Mouse (Mus musculus) kidney, postnatal 25 days (tissue): ENCODE measurements at regions not wholly inside any gene's neighbourhood (a gene's known extent, or its start where the extent isn't known, plus 50 kb on each side); places are given as distances from the start of the nearest gene placed in this dataset.

Source experiments
- DNase-seq, 2 experiments: peaks; one replicate each; pipeline ENCODE4 v3.0.0; 2021; ENCODE audit warnings: mixed read lengths in 2 of 2

DNA sequence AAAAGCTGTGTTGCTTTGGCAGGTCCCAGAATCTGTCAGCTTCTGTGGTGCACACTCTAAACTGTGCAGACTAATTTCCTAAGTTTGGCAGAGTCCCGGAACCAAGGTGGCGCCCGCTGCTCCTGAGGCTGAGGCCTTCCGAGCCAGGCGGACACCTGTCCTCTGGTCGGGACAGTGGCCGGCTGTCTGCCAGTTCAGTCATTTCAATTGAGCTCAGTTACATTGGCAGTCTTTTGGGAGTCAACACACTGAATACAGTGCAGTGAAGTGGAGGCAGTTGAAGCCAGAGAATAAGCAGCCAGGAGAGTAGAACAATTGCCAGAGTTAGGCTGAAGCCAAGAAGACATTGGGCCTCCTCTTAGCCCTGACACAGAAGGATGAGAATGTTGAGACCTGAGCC lies 164.2 kb downstream of the Cdh19 start:
- no peak for DNase-seq

DNA sequence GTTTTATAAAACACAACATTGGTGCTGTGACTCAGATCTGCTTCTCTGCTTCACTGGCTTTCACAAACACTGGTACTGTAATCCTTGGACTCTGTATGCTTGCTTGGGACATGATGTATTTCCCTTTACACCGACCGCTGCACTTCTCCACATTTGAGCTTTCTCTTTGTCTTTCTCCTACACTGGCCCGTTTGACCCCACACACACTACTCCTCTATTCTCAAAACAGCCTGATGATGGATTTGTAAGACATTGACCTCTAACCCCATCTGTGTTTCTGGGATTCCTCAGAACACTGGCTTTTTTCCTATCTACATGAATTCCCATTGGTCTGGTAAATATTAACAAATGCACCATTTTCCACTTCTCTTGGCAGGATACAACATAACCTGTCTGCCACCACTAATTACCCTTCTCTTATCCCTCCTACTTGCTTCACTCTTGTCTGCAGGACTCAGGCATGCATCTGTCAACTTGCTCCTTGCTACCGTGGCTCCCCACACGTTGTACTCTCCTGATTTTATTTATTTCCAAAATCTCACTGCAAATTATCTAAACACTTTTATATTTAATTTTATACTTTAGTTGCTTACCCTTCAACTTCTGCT lies 178.1 kb downstream of the Cdh19 start:
- DNase-seq = peak; percentile 2 to 38

DNA sequence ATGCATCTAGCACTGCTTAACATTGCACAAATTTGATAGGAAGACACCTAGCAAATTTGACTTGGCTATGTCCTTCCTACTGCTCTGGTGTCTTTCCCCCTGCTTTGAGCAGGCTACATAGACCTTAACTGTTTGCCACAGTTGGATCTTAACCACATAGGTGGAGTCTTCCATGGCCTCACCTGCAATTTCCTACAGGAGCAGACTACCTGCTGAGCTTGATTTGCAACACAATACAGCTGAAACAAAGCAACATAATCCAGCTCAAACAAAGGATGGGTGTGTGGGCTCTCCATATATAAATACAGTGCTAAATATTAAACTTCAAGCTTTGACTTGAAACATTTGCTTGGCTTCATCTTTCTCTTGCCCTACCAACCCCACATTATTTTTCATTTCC lies 186.8 kb downstream of the Cdh19 start:
- no peak for DNase-seq

DNA sequence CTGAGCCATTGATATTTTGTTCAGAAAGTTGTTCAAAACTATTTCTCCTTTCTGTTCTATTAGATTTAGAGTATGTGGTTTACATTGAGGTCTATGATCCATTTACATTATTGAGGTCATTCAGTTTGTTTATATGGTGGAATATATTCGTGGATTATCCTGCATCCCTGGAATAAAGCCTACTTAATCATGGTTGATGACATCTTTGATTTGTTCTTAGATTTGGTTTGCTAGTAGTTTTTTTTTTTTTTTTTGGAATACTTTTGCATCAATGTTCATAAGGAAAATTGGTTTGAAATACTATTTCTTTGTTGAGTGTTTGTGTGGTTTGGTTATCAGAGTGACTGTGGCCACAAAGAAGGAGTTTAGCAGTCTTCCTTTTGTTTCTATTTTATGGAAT lies 202.0 kb downstream of the Cdh19 start:
- no peak for DNase-seq

DNA sequence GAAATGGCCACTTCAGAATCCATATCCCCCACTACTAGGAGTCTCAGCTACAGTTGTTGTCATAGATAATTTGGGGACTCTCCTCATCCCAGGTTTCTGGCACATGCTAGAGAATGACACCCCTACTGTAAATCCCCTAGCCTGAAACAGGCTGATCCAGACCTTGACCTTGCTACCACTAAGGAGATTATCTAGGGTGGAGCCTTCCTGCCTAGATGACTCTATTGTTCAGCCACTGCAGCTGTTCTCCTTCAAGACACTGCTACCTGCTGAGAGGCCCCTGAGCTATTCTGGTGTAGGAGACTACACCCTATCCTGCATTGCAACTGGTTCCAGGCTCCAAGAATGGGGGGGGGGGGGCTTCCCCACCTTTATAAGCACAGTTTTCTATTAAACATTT lies 202.5 kb downstream of the Cdh19 start:
- no peak for DNase-seq

DNA sequence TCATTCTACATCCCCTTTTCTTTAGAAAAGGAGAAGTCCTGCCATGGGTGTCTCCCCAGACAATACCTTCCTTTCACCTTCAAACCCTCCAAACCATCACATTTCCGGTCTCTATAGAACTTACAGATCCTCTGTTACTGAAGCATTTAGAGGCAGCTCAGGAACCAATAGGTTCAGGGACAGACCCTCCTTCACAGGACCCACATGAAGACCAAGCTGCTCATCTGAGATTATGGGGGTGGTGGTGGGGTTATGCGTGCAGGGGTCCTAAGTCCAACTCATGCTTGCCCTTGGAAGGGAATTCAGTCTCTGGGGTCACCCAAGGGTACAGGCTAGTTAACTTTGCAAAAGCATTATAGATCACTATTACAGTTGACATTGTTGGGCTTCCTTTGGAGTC lies 203.3 kb downstream of the Cdh19 start:
- DNase-seq = no peak

DNA sequence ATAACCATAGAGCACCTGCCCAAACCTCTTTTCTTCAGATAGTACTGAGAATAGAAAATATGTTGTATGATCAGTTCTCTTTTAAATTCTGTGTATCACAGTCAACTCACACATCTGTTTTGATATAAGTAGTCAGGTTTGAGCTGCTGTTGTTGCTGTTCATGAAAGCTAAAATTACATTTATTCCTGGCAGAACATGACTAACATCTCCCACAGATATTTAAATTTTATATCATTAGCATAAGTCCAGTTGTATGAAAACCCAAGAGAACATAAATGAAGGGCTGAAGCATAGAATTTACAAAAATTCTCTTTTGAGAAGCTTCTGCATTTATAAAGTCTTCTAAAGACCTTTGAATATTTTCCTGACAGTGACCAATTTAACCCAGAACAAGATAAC lies 252.5 kb downstream of the Cdh19 start:
- DNase-seq = no peak
